Mouse (Mus musculus) erythroblast, embryonic 14.5 days (primary cell): ENCODE results near the gene Efhd2.

ENCODE experiments used
- GATA1 ChIP-seq: IDR thresholded peaks from 2 replicates; pipeline ENCODE4 v1.6.1; 2012; ENCODE audit warnings: low read length, inconsistent platforms, mixed read lengths
- TAL1 ChIP-seq: IDR thresholded peaks from 3 replicates; pipeline ENCODE4 v1.6.1; 2012; ENCODE audit warnings: low read length, inconsistent platforms, mixed read lengths

DNA sequence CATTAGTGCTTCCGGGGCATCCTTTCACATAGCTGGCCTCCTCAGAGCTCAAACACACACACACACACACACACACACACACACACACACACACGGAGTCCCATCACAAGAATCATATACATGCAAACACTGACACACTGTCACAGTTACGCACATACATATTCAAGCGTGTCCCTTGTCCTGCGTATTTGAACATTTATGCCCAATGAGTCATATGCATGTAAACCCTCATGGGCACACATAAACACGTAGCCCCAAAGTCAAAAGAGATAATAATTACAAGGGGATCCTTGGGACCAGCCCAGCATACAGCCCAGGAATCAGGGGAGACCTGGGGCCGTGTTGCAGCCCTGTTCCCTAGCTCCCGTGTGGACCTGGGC is 27.7 kb upstream of the Efhd2 start:
- TF ChIP-seq TAL1, result no peak
- no peak for TF ChIP-seq GATA1
